Mouse (Mus musculus): Measurements from ENCODE around the gene Shpk.

The Shpk gene

DNA sequence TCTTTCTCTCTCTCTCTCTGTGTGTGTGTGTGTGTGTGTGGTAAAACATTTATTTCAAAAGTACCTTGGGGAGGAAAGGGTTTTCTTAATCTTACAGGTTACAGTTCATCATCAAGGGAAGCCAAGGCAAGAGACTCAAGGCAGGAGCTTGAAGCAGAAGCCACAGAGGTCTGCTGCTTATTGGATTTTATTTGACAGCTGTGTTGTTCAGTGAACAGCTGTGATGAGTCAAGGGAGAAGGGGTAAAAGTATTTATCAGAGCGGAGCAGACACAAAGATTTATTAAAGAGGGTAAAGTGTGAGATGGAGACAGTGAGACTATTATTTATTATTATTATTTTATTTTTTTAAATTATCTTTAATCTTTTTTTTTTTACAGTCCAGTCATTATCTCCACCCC, 62.1 kb downstream of the Shpk start:
- no peak for DNase-seq (ENCODE audit: low read depth, low spot score)

DNA sequence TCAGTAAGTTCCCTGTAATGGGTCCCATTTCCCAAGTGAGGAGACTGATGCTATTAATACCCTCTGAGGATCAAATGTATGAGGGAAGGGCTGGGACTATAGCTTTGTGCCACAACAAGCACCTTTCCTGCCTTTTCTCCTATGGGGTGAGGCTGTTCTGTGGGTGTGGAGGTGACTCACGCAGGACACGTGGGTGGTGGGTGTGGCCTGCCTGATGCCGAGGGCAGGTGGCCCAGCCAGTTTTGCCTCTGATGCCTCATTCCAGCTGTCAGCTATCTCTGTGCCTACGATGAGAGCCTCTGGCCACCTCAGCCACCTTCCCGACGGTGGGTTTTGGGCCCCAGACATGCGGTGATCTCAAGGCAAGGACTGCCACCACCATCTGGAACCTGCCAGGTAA, 68.0 kb downstream of the Shpk start, which contains the start of gene Trpv3:
TSS of gene Trpv3 (plus strand) at position 122 of the 400 bp plus-strand sequence.
- no peak for DNase-seq (ENCODE audit: low read depth, low spot score)
